Mouse (Mus musculus): Measurements from ENCODE around the gene Vcan.
A peak's percentile ranks its signal among the peaks of the same experiment; 100 is the strongest.
"Not testable (repeated sequence)": the region's sequence is repeated elsewhere in the genome, so short reads cannot be mapped to it uniquely, and the experiment has no call there.

Vcan gene

DNA sequence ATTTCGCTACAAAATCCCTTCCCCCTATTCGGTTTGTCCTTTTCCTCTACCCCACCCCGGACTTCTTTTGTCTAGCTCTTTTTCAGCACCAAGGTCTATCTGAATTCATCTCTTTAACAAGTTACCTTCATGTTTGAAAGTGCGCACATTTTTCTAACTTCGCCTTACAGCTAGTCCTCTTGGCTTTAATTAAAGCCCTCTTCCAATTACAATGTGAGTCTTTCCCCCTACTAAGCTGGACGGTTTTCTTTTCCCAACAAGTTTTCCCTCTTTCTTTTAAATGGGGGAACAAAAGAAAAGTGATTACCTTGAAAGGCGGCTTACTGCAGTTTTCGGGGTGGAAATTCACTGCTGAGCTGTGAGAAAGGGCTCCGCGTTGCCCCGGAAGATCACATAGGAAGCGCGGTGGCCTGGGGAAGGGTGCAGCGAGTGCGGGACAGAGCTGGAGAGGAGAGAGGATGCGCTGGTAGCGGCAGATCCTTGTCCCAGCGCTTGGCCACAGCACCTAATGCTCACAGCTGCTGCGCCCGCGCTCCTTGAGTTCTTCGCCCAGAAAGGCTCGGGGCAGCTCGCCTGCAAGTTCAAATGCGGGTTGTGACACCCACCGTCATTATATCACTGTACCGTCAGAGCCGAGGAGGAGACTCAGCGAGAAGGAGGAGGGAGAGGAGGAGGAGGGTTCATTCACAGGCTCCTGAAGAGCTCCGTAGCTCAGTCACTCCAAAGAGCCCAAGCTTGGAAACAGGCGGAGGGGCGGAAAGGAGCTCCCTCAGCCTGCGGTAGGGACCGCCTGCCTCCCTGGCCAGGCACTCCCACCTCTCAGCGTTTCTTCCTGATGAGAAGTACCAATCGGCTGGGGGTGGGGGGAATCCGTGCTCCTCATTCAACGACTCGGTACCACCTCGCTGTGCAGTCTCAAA is at the start of gene Vcan:
TSS of gene Vcan (minus strand) at position 744 of the 920 bp plus-strand sequence.
- DNase-seq (ENCODE audit: low spot score): peak; percentile 82

DNA sequence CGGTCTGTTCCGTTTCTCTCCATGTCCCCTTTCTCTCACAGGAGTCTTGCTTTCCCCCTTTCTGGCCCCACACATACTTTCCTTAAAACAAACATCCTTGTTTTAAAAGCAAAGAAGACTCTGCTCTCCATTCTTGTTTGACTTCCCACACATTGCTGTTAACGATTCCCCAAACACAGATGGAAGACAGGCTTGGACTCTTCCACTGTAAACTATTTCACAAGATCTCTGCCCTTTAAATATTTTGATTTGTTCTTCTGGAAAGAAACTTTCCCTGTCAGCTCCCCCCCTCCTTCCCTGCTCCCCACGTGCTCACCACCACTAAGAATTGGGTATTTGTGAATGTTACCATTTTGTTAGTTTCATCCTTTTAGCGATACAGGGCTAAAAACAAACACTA is 49.2 kb upstream of the Vcan start:
- DNase-seq (ENCODE audit: low spot score): no peak

DNA sequence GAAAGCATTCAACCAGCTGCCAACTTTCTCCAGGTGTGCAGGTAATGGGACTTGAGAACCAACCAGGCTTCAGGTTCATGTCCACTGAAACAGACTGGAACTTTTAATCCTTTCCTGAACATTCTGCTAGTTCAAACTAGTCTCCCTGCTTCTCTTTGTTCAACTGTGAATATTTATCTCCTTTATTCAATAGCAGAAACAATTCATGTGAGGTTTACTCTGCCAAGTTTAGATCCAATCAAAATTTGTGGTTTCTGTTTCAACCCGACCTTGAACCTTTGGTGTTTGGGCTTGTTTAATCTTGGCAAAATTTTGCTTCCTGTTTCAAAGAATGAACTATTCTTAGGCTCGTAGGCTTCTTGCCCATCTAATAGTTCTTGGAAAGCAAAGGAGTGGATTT is 40.6 kb upstream of the Vcan start:
- no peak for DNase-seq (ENCODE audit: low spot score)

DNA sequence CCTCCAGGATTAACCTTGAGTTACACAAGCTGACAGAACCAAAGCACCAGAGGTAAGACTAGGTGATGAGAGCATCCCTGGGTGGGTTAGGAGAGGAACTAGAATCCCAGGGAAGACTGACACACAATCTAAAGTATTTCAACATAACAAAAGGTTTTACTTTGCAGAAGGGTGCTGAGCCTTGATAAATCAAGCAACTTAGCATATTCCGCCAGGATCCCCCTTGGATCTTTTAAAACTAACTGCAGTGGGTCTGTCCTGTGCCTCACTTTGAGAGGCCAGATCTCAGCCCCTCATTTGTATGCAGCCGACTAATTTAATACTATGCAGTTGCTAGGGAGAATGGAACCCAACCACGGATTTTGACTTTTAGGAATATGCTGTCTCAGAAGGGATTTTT is 38.0 kb upstream of the Vcan start:
- DNase-seq (ENCODE audit: low spot score): no peak

DNA sequence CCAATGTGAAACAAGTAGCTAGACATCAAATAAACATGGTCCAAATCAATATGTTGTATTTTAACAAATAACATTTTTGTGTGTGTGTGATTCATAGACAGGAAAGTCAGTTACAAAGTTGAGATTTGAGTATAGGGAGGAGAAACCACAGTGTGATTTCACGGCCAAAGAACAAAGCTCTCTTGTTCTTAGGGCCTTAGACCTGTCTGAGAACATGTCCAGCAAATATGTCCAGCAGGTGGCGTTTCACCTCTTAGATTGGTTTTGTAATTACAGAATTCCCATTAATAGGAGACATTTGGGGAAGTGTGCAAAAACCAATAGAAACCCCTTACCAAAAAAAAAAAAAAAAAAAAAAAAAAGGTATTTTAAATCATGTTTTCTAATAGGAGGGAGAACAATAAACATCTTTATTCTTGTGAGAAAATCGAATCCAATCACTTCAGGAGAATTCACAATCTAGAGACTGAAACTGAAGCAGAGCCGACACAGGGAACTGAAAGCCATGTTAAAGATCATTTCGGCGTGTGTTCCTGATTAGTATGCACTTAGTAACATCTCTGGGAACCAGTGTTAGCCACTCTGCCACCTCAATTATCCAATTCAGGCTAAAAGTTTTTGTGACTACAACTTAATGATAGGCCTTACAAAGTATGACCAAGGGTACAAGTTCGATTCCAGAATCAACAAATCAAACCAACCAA is 37.1 kb upstream of the Vcan start:
- peak; percentile 89 for DNase-seq (ENCODE audit: low spot score)

DNA sequence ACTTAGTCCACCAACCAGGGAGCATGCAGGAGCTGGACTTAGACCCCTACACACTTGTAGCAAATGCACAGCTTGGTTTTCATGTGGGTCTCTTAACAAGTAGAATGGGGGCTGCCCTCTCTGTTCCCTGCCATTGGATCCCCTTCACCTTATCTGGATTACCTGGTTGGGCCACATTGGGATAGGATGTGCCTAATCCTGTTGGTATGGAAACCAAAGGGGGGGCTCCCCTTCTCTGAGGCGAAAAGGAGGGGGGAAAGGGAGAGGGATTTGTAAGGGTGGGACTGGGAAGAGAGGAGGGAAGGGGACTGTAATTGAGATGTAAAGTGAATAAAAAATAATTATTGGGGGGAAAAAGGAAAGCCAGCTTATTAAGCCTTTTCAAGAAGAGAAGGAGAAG is 35.5 kb upstream of the Vcan start:
- DNase-seq (ENCODE audit: low spot score): no peak

DNA sequence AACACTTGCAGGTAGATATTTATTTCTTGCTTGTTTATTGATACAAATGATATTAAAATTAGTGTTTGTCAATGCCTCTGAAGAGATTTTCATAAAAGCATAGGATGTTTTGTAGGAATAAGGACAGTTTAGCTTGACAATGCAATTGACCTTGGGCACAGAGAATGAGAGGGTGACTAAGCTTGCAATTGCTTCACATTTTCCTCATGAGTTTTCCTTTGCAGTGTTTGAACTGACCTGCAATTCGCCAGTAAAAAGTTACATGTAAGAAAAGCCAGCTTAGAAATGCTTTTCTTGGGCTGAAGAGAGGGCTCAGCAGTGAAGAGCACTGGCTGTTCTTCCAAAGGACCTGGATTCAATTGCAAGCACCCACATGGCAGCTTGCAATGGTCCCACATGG is 34.8 kb upstream of the Vcan start:
- no peak for DNase-seq (ENCODE audit: low spot score)

DNA sequence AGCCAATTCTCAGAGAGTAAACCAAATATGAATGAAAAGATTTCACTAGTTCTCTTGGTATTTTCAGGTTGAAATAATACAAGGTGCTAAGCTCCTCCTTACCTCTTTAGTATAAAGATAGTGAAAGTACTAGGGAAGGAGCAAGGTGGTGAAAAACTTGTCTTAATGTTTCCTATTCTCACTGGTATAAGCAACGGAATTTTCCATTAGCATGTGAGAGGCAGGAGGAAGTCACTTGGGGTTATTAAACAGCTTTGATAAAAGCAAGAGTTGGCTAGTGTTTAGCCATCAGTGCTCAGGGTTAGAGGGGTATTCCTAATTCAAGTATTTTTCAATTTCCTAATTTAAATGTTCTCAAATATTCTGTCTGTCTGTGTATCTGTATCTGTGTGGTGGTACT is 24.2 kb upstream of the Vcan start:
- no peak for DNase-seq (ENCODE audit: low spot score)

DNA sequence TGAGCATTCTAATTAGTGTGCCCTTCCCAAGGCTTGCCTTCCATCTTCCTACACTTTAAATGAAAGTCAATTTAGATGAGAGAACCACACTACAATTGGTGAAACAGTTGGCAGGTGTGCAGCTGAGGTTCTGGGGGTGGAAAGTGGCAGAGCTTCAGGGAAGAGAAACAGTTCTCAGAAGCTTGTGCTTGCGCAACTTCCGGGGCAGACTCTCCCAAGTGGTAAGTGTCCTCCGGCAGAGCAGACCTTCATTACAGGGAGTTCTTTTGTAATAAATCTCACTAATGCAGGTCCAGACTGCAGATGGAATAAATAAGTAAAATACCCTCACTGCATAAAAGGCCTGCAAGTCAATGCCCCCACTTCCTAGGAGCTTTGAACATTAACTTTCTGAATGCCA is 23.7 kb upstream of the Vcan start:
- no peak for DNase-seq (ENCODE audit: low spot score)

DNA sequence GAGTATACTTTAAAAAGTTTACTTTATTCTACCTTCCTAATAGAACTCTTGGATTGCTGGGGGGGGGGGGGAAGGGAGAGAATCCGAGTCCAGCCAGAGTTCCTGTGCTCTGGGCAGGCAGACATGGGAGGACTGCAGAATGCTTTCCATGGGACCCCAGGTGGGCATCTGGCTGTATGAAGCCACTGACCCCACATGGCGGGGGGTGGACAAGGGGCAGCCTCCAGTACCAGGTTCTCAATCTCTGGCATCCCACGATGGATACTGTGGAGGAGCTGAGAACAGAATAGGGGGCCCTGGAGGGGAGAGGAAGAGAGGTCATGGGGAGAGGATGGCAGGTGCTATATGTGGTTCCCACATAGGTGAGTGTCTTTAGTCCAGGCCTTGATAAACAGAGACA is 20.0 kb upstream of the Vcan start:
- DNase-seq (ENCODE audit: low spot score): no peak

DNA sequence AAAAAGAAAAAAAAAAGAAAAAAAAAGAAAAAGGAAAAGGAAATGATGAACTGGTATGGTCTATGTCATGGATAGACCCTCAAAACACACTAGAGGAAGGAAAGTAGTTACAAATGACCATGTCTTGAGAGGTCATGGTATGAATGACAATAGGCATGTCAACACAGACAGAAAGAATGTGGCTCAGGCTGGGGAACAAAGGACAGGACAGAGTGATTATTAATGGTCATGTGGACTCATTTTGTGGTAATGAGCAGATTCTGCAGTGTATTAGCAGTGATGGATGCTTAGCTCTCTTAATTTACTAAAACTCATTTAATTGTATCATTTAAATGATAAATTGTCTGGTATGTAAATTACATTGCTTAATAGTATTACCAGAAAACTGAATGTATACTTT is 14.0 kb upstream of the Vcan start:
- DNase-seq (ENCODE audit: low spot score): no peak

DNA sequence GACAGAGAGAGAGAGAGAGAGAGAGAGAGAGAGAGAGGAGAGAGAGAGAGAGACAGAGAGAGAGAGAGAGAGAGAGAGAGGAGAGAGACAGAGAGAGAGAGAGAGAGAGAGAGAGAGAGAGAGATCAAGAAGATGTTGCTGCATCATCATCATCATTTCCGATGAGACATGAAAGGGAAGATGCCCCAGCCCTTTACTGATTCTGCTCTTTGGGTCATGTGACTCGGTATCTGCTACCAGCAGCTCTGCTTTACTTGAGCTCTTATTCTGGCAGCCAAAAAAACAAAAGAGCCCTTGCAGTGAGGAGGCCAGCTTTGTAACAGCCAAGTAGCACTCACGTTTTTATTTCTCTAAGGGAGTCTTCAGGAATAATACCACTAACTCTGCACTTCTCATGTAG is 8.3 kb upstream of the Vcan start:
- not testable (repeated sequence) for DNase-seq (ENCODE audit: low spot score)

DNA sequence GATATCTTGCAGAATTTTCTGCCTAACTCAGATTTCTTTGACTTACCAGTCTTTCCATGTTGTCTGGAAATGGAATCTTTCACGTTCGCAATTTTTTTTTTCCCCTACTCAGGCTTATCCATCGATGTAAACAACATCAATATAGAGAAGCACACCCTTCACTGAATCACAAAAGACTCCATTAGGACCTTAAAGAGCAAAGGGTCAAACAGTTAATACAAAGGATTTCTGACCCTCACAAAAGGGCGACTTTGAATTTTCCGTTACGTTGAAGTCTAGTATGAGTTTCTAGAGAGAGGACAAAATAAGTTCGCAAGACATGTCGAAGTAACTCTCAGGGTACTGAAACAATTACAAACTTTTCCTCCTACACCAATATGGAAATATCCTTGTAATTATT is 892 bp upstream of the Vcan start:
- no peak for DNase-seq (ENCODE audit: low spot score)

DNA sequence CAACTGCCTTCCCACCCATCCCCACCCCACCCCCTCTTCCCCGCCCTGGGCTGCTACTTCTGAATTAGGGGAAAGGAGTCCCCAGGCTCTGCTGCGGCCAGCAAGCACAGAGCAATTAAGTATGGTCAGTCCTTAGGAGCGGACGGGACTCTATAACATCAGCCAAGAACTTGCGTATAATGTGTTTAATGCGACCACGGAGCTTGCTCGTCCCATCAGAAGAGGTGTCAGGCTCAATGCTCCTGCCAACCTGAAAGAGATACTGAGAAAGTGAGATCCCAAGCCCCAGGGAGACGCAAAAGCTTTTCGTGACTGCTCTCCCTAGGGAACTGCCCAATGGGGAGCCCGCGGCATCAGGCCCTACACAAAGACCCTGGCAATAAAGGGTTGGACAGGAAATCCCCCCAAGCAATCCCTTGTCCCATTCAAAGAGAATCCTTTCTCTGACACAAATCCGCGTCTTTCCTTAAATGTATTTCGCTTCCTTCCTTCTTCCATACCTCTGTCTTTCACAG is 434 bp upstream of the Vcan start:
- no peak for DNase-seq (ENCODE audit: low spot score)

DNA sequence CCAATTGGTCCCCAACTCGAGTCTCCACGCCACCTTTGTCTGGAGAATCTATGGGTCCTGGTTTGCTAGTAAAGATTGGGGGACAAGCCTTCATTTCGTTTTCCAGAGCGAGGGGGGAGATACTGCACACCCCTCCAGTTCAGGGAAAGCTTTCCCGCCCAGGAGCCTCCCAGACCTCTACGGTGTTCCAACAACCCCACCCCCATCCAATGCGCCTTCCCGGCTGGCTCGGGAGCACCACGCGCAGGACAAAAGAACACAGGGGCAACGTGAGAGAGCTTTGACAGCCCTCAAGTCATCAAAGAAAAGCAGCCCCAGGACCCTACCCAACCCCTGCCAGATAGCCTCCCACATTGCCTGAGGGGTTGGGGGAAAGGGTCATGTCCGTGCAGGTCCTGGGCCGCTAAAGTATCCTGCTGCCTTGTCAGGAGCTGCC is 1.2 kb downstream of the Vcan start:
- peak; percentile 74 for DNase-seq (ENCODE audit: low spot score)

DNA sequence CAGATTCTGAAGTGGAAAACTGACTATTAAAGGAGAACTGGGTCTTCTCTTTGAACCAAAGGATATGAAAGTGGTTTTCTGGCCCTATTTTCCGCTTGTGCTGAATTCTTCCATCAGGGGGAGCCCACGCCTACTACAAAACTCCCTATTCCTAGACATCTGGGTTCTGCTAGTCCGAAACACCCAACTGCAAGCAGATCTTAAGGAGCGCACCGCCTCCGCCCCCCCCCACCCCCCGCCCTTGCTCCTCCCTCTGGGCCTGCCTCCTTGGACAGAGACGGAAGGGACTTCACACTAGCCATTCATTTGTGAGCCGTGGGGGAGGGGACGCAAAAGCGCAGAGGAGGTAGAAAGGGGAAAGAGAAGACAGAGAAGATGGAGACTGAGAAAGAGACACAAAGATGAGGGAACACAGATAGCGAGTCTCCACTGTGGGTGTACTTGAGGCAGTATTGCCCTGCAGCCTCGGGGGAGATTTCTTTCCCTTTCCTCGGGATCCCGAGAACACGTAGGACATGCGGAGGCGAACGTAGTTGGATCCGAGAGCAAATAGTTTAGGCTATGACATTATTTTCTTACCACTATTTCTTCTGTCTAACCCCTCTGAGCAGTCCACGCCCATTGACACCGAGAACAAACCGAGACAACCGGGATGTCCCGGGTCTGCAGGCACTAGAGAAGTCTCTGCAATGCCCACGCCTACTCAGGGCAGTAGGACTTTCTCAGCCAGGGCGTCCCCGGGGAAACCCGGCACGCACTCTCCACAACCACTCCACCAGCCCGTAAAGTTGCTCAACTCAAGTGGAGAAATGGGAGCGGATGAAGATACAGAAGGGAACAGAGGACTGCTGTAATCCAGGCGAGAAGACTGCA is 1.8 kb downstream of the Vcan start:
- peak; percentile 92 for DNase-seq (ENCODE audit: low spot score)

DNA sequence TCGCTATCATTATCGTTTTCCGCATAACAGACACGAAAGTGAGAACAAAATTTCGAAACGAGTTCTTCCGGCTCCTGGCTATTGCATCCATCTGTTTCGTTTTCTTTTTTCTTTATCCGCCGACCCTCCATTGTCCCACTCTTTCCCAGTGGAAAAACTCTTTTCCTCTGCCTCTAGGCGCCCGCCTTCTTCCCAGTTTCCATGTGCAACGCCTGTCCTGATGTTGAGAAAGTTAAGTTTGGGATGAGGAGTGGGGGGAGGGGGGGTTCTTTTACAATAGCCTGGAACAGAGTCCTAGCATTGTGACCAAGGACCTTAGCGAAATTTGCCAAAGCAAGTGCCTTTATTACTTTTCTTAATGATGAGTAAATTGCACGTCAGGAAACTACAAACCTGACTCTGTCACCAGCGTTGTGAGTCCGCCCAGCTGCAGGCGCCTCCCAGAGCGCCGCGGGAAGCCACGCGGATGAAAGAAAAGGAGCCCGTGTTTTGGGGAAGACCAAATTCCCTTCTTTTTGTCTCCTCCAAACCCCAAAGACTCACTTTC is 2.5 kb downstream of the Vcan start:
- no peak for DNase-seq (ENCODE audit: low spot score)

DNA sequence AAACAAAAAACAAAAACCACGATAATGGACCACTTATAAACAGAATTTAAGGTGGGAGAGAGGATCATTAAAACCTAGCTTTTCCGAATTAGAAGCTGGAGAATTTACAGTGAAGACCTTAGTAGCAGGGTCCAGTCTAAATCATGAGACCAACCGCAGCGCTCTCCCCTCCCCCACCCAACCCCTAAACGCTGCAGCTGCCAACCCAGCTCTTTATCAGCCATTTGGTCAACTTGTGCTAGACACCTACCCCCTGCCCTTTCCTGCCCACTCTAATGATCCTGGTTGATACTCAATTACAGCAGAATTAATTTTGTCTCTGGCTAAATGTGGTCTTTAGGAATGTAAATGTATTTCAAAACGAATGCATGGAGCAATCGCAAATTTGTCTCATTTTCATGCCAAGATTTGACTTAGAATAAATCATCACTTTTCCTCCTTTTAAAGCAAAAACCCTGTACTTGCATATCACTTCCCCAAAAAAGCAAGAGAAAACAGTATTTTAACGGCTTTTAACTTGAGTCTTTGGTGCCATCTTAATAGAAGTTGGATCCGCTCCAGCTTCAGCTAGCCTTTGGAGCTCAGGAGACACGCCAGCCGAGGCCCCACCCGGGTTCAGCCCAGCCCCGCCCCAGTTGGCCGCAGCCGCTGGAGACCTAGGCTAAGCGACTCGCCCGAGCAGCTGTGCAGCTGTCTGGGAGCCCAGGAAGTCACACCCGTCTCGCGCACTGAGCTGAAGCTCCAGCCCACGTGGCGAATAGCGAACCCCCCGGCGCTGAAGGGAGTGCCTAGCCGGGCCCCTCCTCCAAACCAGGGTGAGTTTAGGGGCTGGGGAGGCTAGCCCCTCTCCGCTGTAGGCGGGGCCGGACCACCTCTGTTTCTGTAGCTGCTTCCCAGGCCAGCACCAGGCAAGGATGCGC is 3.3 kb downstream of the Vcan start:
- peak; percentile 87 for DNase-seq (ENCODE audit: low spot score)

DNA sequence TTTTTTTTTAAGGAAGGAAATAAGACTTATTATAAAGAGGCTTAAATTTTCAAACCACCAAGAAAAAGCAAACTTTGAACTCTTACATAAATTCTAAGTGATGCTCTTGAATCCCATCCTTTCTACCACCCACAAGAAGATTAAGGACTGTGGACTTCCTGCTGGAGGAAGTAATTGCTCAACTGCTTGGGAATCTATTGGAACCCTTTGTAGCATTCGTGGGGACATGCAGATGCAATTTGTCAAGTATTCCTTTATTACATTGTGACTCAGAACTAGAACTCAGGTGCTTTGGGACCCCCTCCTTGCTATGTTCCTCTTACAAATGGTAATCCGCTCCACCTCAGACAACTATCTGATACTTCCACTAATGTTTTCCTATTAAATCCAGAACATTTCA is 4.0 kb downstream of the Vcan start:
- no peak for DNase-seq (ENCODE audit: low spot score)

DNA sequence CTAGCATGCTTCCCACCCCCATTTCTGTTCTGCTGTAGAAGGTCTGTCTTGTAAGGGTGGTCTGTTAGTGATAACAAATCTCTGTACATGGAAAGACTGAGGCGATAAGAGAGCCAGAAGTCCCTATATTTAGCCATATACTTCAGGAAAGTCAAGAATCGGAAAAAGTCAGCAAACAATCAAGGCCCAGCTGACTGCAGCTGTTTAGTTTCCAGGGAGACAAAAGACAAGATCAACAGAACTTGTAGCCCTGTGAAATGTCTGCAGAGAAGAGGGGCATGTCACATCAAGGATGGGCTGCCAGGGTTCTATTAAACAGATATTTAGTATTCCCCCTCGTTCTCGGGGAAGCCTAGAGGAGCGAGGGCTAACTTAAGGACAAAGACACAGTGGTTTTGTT is 7.2 kb downstream of the Vcan start:
- DNase-seq (ENCODE audit: low spot score): no peak

DNA sequence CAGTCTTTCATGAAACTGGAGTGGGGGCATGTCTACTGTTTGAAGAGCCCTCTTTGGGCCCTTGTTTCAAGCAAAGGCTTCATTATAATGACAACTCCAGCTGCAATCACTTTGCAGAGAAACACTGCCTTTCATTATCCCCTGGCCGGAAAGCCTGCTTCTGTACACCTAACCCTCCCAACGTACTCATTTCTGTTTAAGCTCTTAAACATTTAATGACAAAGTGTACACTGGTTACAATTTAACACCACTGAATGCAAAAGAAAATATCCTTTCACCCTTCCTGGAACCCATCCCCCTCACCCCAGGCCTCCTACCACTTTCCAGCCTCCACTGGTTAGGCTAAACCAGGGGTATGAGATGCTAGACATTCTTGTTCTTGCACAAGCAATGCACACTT is 15.8 kb downstream of the Vcan start:
- no peak for DNase-seq (ENCODE audit: low spot score)
